Mouse (Mus musculus) testis, adult 2 months (tissue): ENCODE measurements around the gene Krt80.

Source experiments
- CTCF ChIP-seq: fragments of 200-500 bp; IDR thresholded peaks from 2 replicates; pipeline ENCODE4 v1.5.1; 2012; ENCODE audit warnings: low read depth, mild to moderate bottlenecking, inconsistent platforms, low read length, moderate library complexity; ENCODE audit not compliant: control insufficient read depth, insufficient read depth, insufficient replicate concordance
- POLR2A ChIP-seq: fragments of 200-500 bp; IDR thresholded peaks from 2 replicates; pipeline ENCODE4 v1.6.1; 2012; ENCODE audit warnings: low read depth, mild to moderate bottlenecking, inconsistent platforms, low read length, moderate library complexity; ENCODE audit not compliant: control insufficient read depth

GRCm38 (mm10) chr15:101368502-101369381 lies 1.2 kb downstream of the Krt80 start:
- no peak for TF ChIP-seq CTCF
- no peak for TF ChIP-seq POLR2A
